Mouse (Mus musculus) ES-Bruce4 (cell line): ENCODE measurements around the gene Cacna1a.

ENCODE experiments used
- CTCF ChIP-seq: IDR thresholded peaks from one replicate; pipeline ENCODE4 v1.8.1; 2011; ENCODE audit warnings: low read depth, low read length
- EP300 ChIP-seq: IDR thresholded peaks from 2 replicates; pipeline ENCODE4 v1.6.1; 2011; ENCODE audit warnings: low read depth, low read length; ENCODE audit not compliant: insufficient read depth
- POLR2A ChIP-seq: IDR thresholded peaks from one replicate; pipeline ENCODE4 v1.8.1; 2011; ENCODE audit warnings: low read length; ENCODE audit not compliant: insufficient read depth

GRCm38 (mm10) chr8:84539376-84539775, 151.1 kb downstream of the Cacna1a start:
- no peak for TF ChIP-seq CTCF
- no peak for TF ChIP-seq POLR2A
- 0 out of 2 replicates have a peak, but pooled peaks have one; percentile 7 for TF ChIP-seq EP300
